Mouse (Mus musculus) forebrain, embryonic 16.5 days (tissue): ENCODE data around the gene Nabp2. TPM values are rescaled to one million over a fixed set of nuclear protein-coding genes. Genes with fewer than 3 reads are reported as not detected.

Source experiments
- ATAC-seq: fragments of 200-750 bp; cut with Nextera tagmentation; 2 replicates; pipeline ENCODE4 v1.8.0; 2017; ENCODE audit warnings: mild to moderate bottlenecking, moderate library complexity
- H3K27ac ChIP-seq: fragments of 300-500 bp; sonication (generic); 2 replicates; pipeline ENCODE4 v1.5.1; 2014; ENCODE audit warnings: low read length, control low read depth
- H3K27me3 ChIP-seq: fragments of 300-500 bp; sonication (generic); replicated peaks from 2 replicates; pipeline ENCODE4 v1.6.1; 2014; ENCODE audit warnings: low read length; ENCODE audit not compliant: control insufficient read depth, insufficient read depth
- H3K36me3 ChIP-seq: fragments of 300-500 bp; sonication (generic); 2 replicates; pipeline ENCODE4 v1.6.1; 2014; ENCODE audit not compliant: control insufficient read depth, insufficient read depth
- H3K4me1 ChIP-seq: fragments of 300-500 bp; sonication (generic); replicated peaks from 2 replicates; pipeline ENCODE4 v1.6.1; 2014; ENCODE audit warnings: low read length; ENCODE audit not compliant: control insufficient read depth, insufficient read depth
- H3K4me2 ChIP-seq: fragments of 300-500 bp; sonication (generic); 2 replicates; pipeline ENCODE4 v1.6.1; 2014; ENCODE audit warnings: mild to moderate bottlenecking, low read length, control low read depth
- H3K4me3 ChIP-seq: fragments of 300-500 bp; sonication (generic); replicated peaks from 2 replicates; pipeline ENCODE4 v1.5.1; 2014; ENCODE audit warnings: mild to moderate bottlenecking, low read length, control low read depth
- H3K9ac ChIP-seq: fragments of 300-500 bp; sonication (generic); replicated peaks from 2 replicates; pipeline ENCODE4 v1.6.1; 2014; ENCODE audit warnings: low read depth, low read length, control low read depth
- H3K9me3 ChIP-seq: fragments of 300-500 bp; sonication (generic); 2 replicates; pipeline ENCODE4 v1.6.1; 2016; ENCODE audit warnings: low read length; ENCODE audit not compliant: control insufficient read depth
- WGBS: fragments of 180-500 bp; shearing (Covaris S2); extraction: QIAGEN DNeasy Blood & Tissue Kit; methylation state at CpG from one replicate; pipeline ENCODE4 v1.1.7; 2014; 5-methylcytosine and 5-hydroxymethylcytosine counted together
- polyA plus RNA-seq: library from polyadenylated mRNA; unstranded; fragments of >200 nt; fragmentation: Nextera tagmentation; extraction: Ambion mirVana; gene quantifications from 2 replicates; pipeline ENCODE4 v1.2.1, GENCODE M21; 2015

Gene Nabp2
- polyA plus RNA-seq, 1 experiment from 2014 or later = 147 TPM

DNA sequence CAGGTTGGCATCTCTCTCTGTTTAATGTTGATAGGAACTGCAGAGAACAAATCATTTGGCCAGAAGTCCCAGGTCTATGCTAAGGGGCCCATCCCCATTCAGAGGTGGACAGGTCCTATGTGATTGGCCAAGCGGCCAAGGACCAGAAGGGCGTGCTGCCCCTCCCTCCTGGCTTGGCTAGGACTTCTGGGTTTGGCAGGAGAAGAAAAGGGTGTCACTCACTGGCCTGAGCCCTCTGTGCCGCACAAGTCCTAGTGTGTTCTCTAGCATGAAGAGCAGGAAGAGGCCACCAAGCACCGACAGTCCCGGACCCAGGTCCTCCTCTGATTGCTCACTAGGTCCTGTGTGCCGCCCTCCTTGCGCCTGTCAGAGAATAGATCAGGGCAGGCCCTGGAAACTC, 13.8 kb downstream of the Nabp2 start:
- WGBS = 58% methylated on average over 7 of the region's 7 CpGs
- Histone ChIP-seq H3K36me3 (peaks cover 6% of the 10 kb centered on the region; the same call in 1 of the 2 replicates), H3K9me3 (no peaks in the 10 kb centered on the region), H3K4me3 (no peak overlapping the region), H3K4me1 (no peaks in the 10 kb centered on the region), H3K27ac (no peak overlapping the region), H3K4me2 (no peak overlapping the region), H3K9ac (no peak overlapping the region), H3K27me3 (no peaks in the 10 kb centered on the region)
- ATAC-seq = no peak

DNA sequence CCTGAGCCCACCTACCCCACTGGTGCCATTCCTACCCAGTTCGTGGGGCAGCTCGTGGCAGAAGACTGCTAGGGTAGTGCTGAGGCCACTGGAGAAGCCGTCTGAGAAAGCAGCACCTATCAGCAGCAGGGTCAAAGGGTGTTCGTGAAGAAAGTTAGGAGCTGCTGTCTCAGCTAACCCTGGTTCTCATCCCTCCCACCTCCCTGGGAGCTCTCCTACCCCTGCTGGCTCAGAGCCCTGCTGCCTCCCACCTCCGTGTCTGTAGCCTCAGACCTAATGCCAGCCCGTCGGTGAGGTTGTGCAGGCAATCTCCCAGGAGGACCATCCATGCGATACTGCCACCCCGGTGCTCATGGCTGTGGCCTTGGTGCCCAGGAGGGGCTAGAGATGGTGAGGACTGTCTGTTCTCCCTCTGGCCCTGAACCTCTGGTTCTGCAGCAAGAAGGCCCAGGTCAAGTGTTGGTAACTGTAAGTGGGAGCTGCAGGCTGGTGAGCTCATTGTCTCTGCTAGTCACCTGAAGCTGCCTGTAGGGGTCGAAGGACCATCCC, 14.5 kb downstream of the Nabp2 start:
- no peaks in the 10 kb centered on the region for H3K4me1 ChIP-seq
- no peak overlapping the region for H3K4me2 ChIP-seq
- no peak overlapping the region for H3K27ac ChIP-seq
- ATAC-seq = no peak
- H3K9me3 ChIP-seq = no peaks in the 10 kb centered on the region
- H3K4me3 ChIP-seq = no peak overlapping the region
- no peak overlapping the region for H3K9ac ChIP-seq
- peaks cover 6% of the 10 kb centered on the region; the same call in 1 of the 2 replicates for H3K36me3 ChIP-seq
- H3K27me3 ChIP-seq = no peaks in the 10 kb centered on the region
- WGBS = 69% methylated on average over 10 of the region's 10 CpGs

DNA sequence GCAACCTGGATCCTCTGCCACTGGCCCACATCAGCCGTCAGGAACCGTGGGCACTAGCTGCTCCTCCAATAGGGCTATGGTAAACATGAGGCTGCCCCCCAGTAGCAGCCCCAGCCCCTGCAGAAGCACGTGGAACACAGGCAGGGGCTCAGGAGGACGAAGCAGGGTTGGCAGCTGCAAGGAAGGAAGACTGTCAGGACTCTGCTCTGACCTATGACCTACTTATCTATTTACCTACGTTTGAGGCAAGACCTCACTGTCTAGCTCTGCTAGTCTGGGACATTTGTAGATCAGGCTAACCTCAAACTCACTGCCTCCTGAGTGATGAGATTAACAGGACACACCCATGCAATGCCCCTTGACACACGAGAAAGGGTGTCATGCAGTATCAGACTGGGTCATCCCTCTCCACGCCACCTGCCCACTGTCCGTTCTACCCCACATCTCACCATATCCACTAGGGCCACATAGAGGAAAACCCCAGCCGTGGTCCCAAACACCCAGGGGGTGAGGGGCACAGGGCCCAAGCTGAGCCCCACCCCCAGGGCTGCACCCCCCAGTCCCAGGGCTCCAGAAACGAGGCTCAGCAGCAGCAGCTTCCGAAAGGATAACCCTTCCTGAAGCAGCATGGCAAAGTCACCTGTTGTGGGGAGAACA, 15.1 kb downstream of the Nabp2 start:
- Histone ChIP-seq H3K4me1 (no peaks in the 10 kb centered on the region), H3K36me3 (peaks cover 8% of the 10 kb centered on the region; the same call in 1 of the 2 replicates), H3K27me3 (no peaks in the 10 kb centered on the region), H3K4me2 (no peak overlapping the region), H3K9ac (no peak overlapping the region), H3K9me3 (no peaks in the 10 kb centered on the region), H3K4me3 (no peak overlapping the region), H3K27ac (no peak overlapping the region)
- no peak for ATAC-seq
- WGBS = 68% methylated on average over 11 of the region's 11 CpGs

DNA sequence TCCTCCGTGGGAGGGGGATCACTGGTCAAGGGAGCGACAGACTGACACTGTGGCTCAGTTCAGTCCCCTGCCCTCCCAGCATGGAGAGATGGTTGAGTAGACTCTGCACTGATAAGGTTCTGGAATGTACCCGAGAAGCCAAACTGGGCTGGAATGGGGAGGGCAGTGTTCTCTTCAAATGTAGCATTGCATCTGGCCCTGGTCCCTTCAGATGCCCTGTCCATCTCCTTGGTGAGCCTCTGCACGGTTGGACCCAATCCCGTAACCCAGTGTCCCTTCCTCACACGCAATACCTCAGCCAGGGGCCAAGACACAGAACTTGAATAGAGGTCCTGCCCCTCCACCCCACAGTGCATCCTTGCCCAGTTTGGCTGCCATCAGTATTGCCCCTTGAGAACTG, 19.4 kb downstream of the Nabp2 start:
- H3K4me2 ChIP-seq = no peak overlapping the region
- WGBS = 86% methylated on average over 6 of the region's 6 CpGs
- H3K9me3 ChIP-seq = no peaks in the 10 kb centered on the region
- no peak overlapping the region for H3K4me3 ChIP-seq
- no peak for ATAC-seq
- peaks cover 47% of the 10 kb centered on the region for H3K36me3 ChIP-seq
- no peak overlapping the region for H3K27ac ChIP-seq
- H3K27me3 ChIP-seq = no peaks in the 10 kb centered on the region
- no peak overlapping the region for H3K9ac ChIP-seq
- H3K4me1 ChIP-seq = no peaks in the 10 kb centered on the region

DNA sequence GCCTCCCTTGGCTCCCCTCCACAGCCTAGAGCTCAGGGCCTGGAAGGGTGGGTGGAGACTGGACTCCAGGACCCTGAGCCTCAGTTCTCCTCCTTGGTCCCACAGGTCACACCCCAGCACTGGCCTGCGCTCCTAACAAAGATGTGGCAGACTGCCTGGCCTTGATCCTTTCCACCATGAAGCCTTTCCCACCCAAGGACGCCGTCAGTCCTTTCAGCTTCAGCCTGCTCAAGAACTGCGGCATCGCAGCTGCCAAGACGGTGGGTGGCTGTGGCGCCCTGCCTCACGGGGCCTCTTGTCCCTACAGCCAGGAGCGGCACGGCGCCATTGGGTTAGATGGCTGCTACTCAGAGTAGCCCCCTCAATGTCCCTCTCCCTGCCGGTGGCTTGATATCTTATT, 20.9 kb downstream of the Nabp2 start:
- Histone ChIP-seq H3K4me2 (no peak overlapping the region), H3K4me1 (no peaks in the 10 kb centered on the region), H3K36me3 (peaks cover 54% of the 10 kb centered on the region), H3K9me3 (no peaks in the 10 kb centered on the region), H3K4me3 (no peak overlapping the region), H3K9ac (no peak overlapping the region), H3K27me3 (no peaks in the 10 kb centered on the region), H3K27ac (no peak overlapping the region)
- ATAC-seq = no peak
- 87% methylated on average over 12 of the region's 12 CpGs for WGBS

DNA sequence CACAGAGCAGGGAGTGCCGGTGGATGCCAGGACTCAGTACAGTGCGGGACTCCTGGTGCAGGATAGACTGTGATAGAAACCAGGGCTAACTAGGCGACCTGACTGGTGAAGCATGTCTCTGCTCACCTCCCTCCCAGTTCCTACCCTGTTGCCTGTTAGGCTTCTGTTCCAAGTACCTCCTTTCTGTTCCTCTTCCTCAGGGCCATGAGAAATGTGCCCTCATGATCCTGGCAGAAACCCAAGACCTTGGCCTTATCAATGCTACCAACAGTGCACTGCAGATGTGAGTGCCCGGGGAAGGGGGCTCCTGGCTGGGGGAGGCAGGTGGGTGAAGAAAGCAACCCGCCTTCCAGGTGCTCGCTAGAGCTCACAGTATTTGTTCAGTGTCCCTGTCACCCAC, 21.7 kb downstream of the Nabp2 start:
- 85% methylated on average over 6 of the region's 6 CpGs for WGBS
- H3K4me2 ChIP-seq = no peak overlapping the region
- H3K4me1 ChIP-seq = no peaks in the 10 kb centered on the region
- H3K27ac ChIP-seq = no peak overlapping the region
- ATAC-seq = no peak
- no peak overlapping the region for H3K4me3 ChIP-seq
- peaks cover 61% of the 10 kb centered on the region for H3K36me3 ChIP-seq
- H3K9me3 ChIP-seq = no peaks in the 10 kb centered on the region
- no peak overlapping the region for H3K9ac ChIP-seq
- no peaks in the 10 kb centered on the region for H3K27me3 ChIP-seq

DNA sequence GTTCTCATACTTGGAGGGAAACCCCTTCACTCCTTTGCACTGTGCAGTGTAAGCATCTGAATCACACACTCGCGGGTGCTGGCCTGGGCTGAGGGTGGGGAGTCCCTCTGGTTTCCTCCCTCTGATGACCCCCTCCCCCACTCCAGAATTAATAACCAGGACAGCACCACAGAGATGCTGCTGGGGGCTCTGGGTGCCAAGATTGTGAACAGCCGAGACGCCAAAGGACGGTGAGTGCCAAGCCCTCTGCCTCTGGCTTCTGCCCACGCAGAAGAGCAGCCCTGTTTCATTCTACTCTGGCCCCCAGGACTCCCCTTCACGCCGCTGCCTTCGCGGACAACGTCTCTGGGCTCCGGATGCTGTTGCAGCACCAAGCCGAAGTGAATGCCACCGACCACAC, 22.4 kb downstream of the Nabp2 start:
- Histone ChIP-seq H3K36me3 (peaks cover 62% of the 10 kb centered on the region), H3K27ac (no peak overlapping the region), H3K4me2 (no peak overlapping the region), H3K4me1 (no peaks in the 10 kb centered on the region), H3K9me3 (no peaks in the 10 kb centered on the region), H3K4me3 (no peak overlapping the region), H3K9ac (no peak overlapping the region), H3K27me3 (no peaks in the 10 kb centered on the region)
- no peak for ATAC-seq
- WGBS = 87% methylated on average over 14 of the region's 14 CpGs

DNA sequence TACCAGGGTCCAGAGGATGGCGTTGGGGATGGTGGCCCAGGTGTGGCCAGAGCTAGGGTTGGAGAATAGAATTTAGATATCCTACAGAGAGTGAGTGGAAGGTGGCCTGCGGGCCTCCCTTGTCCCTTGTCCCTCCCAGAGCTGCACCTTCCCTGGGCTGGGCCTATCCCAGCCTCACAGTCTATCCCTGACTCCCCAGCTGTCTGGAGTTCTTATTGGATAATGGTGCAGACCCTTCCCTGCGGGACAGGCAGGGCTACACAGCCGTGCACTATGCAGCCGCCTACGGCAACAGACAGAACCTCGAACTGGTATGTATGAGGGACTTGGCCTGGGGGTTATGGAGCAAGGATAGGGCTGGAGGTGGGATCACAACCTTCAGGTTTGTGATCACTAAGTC, 25.4 kb downstream of the Nabp2 start:
- H3K27me3 ChIP-seq = no peaks in the 10 kb centered on the region
- H3K9me3 ChIP-seq = no peaks in the 10 kb centered on the region
- H3K36me3 ChIP-seq = peaks cover 77% of the 10 kb centered on the region
- no peak overlapping the region for H3K4me2 ChIP-seq
- no peak overlapping the region for H3K27ac ChIP-seq
- no peaks in the 10 kb centered on the region for H3K4me1 ChIP-seq
- no peak for ATAC-seq
- H3K9ac ChIP-seq = no peak overlapping the region
- no peak overlapping the region for H3K4me3 ChIP-seq
- 87% methylated on average over 7 of the region's 7 CpGs for WGBS

DNA sequence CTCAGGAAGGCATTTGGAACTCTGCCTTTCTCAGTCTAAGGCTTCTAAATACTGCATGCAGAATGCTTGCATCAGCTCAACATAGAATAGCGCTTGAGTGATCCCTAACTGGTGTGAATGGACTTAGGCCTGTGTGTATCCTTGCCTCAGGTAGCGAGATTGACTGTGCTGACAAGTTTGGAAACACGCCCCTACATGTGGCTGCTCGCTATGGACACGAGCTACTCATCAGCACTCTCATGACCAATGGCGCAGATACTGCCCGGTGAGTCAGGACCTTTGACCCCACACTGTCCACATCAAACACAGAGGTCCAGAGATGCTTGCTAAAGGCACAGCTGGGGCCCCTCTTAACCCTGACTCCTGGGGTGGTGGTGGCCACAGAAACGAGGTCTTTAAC, 28.8 kb downstream of the Nabp2 start:
- Histone ChIP-seq H3K4me2 (no peak overlapping the region), H3K4me3 (no peak overlapping the region), H3K9ac (no peak overlapping the region), H3K9me3 (no peaks in the 10 kb centered on the region), H3K4me1 (peaks cover 15% of the 10 kb centered on the region), H3K36me3 (peaks cover 56% of the 10 kb centered on the region), H3K27me3 (no peaks in the 10 kb centered on the region), H3K27ac (no peak overlapping the region)
- ATAC-seq = no peak
- 89% methylated on average over 8 of the region's 8 CpGs for whole genome bisulfite sequencing

DNA sequence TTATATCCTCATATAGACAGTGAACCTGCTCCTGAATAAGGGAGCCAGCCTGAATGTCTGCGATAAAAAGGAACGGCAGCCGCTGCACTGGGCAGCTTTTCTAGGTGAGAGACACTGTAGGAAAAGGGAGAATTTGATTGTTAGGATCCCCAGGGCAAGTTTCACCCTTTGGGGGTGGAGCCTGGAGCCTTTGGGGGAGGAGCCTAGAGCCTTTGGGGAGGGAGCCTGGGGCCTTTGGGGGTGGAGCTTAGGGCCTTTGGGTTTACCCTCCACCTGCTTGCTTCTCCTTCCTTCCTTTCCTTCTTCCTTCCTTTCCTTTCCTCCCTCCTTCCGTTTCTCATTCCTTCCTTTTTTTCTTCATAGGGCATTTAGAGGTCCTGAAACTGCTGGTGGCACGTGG, 30.7 kb downstream of the Nabp2 start:
- Histone ChIP-seq H3K27me3 (no peaks in the 10 kb centered on the region), H3K4me3 (no peak overlapping the region), H3K27ac (no peak overlapping the region), H3K4me1 (peaks cover 24% of the 10 kb centered on the region), H3K4me2 (no peak overlapping the region), H3K9ac (no peak overlapping the region), H3K9me3 (no peaks in the 10 kb centered on the region), H3K36me3 (peaks cover 45% of the 10 kb centered on the region)
- no peak for ATAC-seq
- 90% methylated on average over 5 of the region's 5 CpGs for WGBS
